Mouse (Mus musculus): ENCODE data around the gene Olfr5. TPM values are rescaled to one million over a fixed set of nuclear protein-coding genes. Genes with fewer than 3 reads are reported as not detected.
"Not testable (repeated sequence)": the region's sequence is repeated elsewhere in the genome, so short reads cannot be mapped to it uniquely, and the experiment has no call there.

The Olfr5 gene
- not detected in 2 replicates for polyA plus RNA-seq (2012; rRNA removed)

GRCm38 (mm10) chr7:6486841-6487240 is at the start of gene Olfr5:
TSS of gene Olfr5 (minus strand) at chr7:6486941.
- no peak for DNase-seq (ENCODE audit: extremely low spot score in 1 of 2, low spot score in 1 of 2)

GRCm38 (mm10) chr7:6526141-6526540 is 39.4 kb upstream of the Olfr5 start:
- DNase-seq (ENCODE audit: extremely low spot score in 1 of 2, low spot score in 1 of 2) = peak in 1 of 2 experiments; percentile 4

GRCm38 (mm10) chr7:6525001-6525400 is 38.3 kb upstream of the Olfr5 start:
- DNase-seq (ENCODE audit: extremely low spot score in 1 of 2, low spot score in 1 of 2) = no peak

GRCm38 (mm10) chr7:6522850-6523249 is 36.1 kb upstream of the Olfr5 start, which contains the start of gene Olfr1349:
TSS of gene Olfr1349 (minus strand) at chr7:6522950.
- DNase-seq (ENCODE audit: extremely low spot score in 1 of 2, low spot score in 1 of 2) = no peak

- no peak for DNase-seq (ENCODE audit: extremely low spot score in 1 of 2, low spot score in 1 of 2)
Measured at GRCm38 (mm10) chr7:6521666-6522065, 34.9 kb upstream of the Olfr5 start.

GRCm38 (mm10) chr7:6508648-6509047 is 21.9 kb upstream of the Olfr5 start, which contains the start of gene Olfr1348:
TSS of gene Olfr1348 (minus strand) at chr7:6508748.
- DNase-seq (ENCODE audit: extremely low spot score in 1 of 2, low spot score in 1 of 2) = no peak

GRCm38 (mm10) chr7:6499655-6500054 is 12.9 kb upstream of the Olfr5 start, which contains the start of gene Olfr1347:
TSS of gene Olfr1347 (minus strand) at chr7:6499755.
- no peak for DNase-seq (ENCODE audit: extremely low spot score in 1 of 2, low spot score in 1 of 2)

- not testable (repeated sequence) for DNase-seq (ENCODE audit: extremely low spot score in 1 of 2, low spot score in 1 of 2)
Measured at GRCm38 (mm10) chr7:6477633-6478032, 9.1 kb downstream of the Olfr5 start.

GRCm38 (mm10) chr7:6466951-6467350 is 19.8 kb downstream of the Olfr5 start, which contains the start of gene Olfr1346:
TSS of gene Olfr1346 (plus strand) at chr7:6467101.
- no peak for DNase-seq (ENCODE audit: extremely low spot score in 1 of 2, low spot score in 1 of 2)

- no peak for DNase-seq (ENCODE audit: extremely low spot score in 1 of 2, low spot score in 1 of 2)
Measured at GRCm38 (mm10) chr7:6456399-6456798, 30.3 kb downstream of the Olfr5 start.

- no peak for DNase-seq (ENCODE audit: extremely low spot score in 1 of 2, low spot score in 1 of 2)
Measured at GRCm38 (mm10) chr7:6455868-6456267, 30.9 kb downstream of the Olfr5 start, which contains the start of gene Olfr1336. TSS of gene Olfr1336 (plus strand) at chr7:6456168.

GRCm38 (mm10) chr7:6447771-6448170 is 39.0 kb downstream of the Olfr5 start:
- DNase-seq (ENCODE audit: extremely low spot score in 1 of 2, low spot score in 1 of 2) = no peak

- no peak for DNase-seq (ENCODE audit: extremely low spot score in 1 of 2, low spot score in 1 of 2)
Measured at GRCm38 (mm10) chr7:6441173-6441572, 45.6 kb downstream of the Olfr5 start.

- no peak for DNase-seq (ENCODE audit: extremely low spot score in 1 of 2, low spot score in 1 of 2)
Measured at GRCm38 (mm10) chr7:6438388-6438787, 48.4 kb downstream of the Olfr5 start, which contains the start of gene Olfr1344. TSS of gene Olfr1344 (plus strand) at chr7:6438688.

GRCm38 (mm10) chr7:6430342-6430741 is 56.4 kb downstream of the Olfr5 start:
- DNase-seq (ENCODE audit: extremely low spot score in 1 of 2, low spot score in 1 of 2) = peak in 1 of 2 experiments; percentile 21

- no peak for DNase-seq (ENCODE audit: extremely low spot score in 1 of 2, low spot score in 1 of 2)
Measured at GRCm38 (mm10) chr7:6429381-6429780, 57.4 kb downstream of the Olfr5 start.

Other genes starting within 250 kb of the Olfr5 start
- gene Epp13, start 234.2 kb downstream of the Olfr5 start, polyA plus RNA-seq (2012; rRNA removed) = not detected in 2 replicates
- 7.3 and 7.6 TPM in 2 replicates for gene Zfp667, start 200.4 kb downstream of the Olfr5 start, polyA plus RNA-seq (2012; rRNA removed)
- gene Zfp583, start 155.7 kb downstream of the Olfr5 start, polyA plus RNA-seq (2012; rRNA removed) = 6.8 and 8.1 TPM in 2 replicates
- gene Gm3854, start 143.2 kb downstream of the Olfr5 start, polyA plus RNA-seq (2012; rRNA removed) = 4.0 and 5.0 TPM in 2 replicates
- 2.6 and 3.3 TPM in 2 replicates for gene Zfp78, start 123.7 kb downstream of the Olfr5 start, polyA plus RNA-seq (2012; rRNA removed)
- 9.7 and 13.7 TPM in 2 replicates for gene Zfp28, start 103.6 kb downstream of the Olfr5 start, polyA plus RNA-seq (2012; rRNA removed)
- 7.0 and 8.9 TPM in 2 replicates for gene Smim17, start 88.2 kb downstream of the Olfr5 start, polyA plus RNA-seq (2012; rRNA removed)
- gene Gm20715, start 76.7 kb downstream of the Olfr5 start, polyA plus RNA-seq (2012; rRNA removed) = 0.21 and 0.24 TPM in 2 replicates
- 3.4 TPM in 2 replicates for gene Olfr1344, start 48.3 kb downstream of the Olfr5 start, polyA plus RNA-seq (2012; rRNA removed)
- gene Olfr1336, start 30.8 kb downstream of the Olfr5 start, polyA plus RNA-seq (2012; rRNA removed) = 0.02 TPM in 1 of 2 replicates, not detected in the other
- not detected in 2 replicates for gene Olfr1346, start 19.8 kb downstream of the Olfr5 start, polyA plus RNA-seq (2012; rRNA removed)
- gene Olfr1347, start 12.8 kb upstream of the Olfr5 start, polyA plus RNA-seq (2012; rRNA removed) = not detected in 2 replicates
- gene Olfr1348, start 21.8 kb upstream of the Olfr5 start, polyA plus RNA-seq (2012; rRNA removed) = not detected in 2 replicates
- gene Olfr1349, start 36.0 kb upstream of the Olfr5 start, polyA plus RNA-seq (2012; rRNA removed) = 0.08 TPM in 1 of 2 replicates, not detected in the other
- not detected in 2 replicates for gene Olfr1350, start 77.9 kb upstream of the Olfr5 start, polyA plus RNA-seq (2012; rRNA removed)
- 2.6 and 3.0 TPM in 2 replicates for gene Zim1, start 209.5 kb upstream of the Olfr5 start, polyA plus RNA-seq (2012; rRNA removed)
- 106 and 111 TPM in 2 replicates for gene Peg3, start 243.5 kb upstream of the Olfr5 start, polyA plus RNA-seq (2012; rRNA removed)
- 15.0 and 15.7 TPM in 2 replicates for gene Usp29, start 243.6 kb upstream of the Olfr5 start, polyA plus RNA-seq (2012; rRNA removed)